Mouse (Mus musculus) midbrain, embryonic 16.5 days (tissue): ENCODE measurements around the gene Vars2. TPM values are rescaled to one million over a fixed set of nuclear protein-coding genes. Genes with fewer than 3 reads are reported as not detected.

Experiments
- ATAC-seq: fragments of 200-750 bp; cut with Nextera tagmentation; 2 replicates; pipeline ENCODE4 v1.8.0; 2017; ENCODE audit warnings: moderate TSS enrichment
- H3K27ac ChIP-seq: fragments of 300-500 bp; sonication (generic); 2 replicates; pipeline ENCODE4 v1.5.1; 2014; ENCODE audit warnings: mild to moderate bottlenecking, low read length, mixed read lengths
- H3K27me3 ChIP-seq: fragments of 300-500 bp; sonication (generic); 2 replicates; pipeline ENCODE4 v1.6.1; 2014; ENCODE audit warnings: low read depth, low read length, mixed read lengths; ENCODE audit not compliant: control insufficient read depth, insufficient read depth
- H3K36me3 ChIP-seq: fragments of 300-500 bp; sonication (generic); 2 replicates; pipeline ENCODE4 v1.6.1; 2014; ENCODE audit warnings: mild to moderate bottlenecking, low read length, moderate library complexity, mixed read lengths; ENCODE audit not compliant: control insufficient read depth, insufficient read depth
- H3K4me1 ChIP-seq: fragments of 300-500 bp; sonication (generic); 2 replicates; pipeline ENCODE4 v1.6.1; 2014; ENCODE audit warnings: mild to moderate bottlenecking, low read length, mixed read lengths; ENCODE audit not compliant: control insufficient read depth, insufficient read depth
- H3K4me2 ChIP-seq: fragments of 300-500 bp; sonication (generic); 2 replicates; pipeline ENCODE4 v1.6.1; 2014; ENCODE audit warnings: mild to moderate bottlenecking, low read length, mixed read lengths
- H3K4me3 ChIP-seq: fragments of 300-500 bp; sonication (generic); 2 replicates; pipeline ENCODE4 v1.5.1; 2014; ENCODE audit warnings: low read depth, mild to moderate bottlenecking, low read length, moderate library complexity, mixed read lengths
- H3K9ac ChIP-seq: fragments of 300-500 bp; sonication (generic); 2 replicates; pipeline ENCODE4 v1.6.1; 2014; ENCODE audit warnings: low read depth, low read length, mixed read lengths
- H3K9me3 ChIP-seq: fragments of 300-500 bp; sonication (generic); replicated peaks from 2 replicates; pipeline ENCODE4 v1.6.1; 2014; ENCODE audit warnings: mild to moderate bottlenecking, low read length, mixed read lengths; ENCODE audit not compliant: control insufficient read depth, poor library complexity, severe bottlenecking
- WGBS: fragments of 180-500 bp; shearing (Covaris S2); extraction: QIAGEN DNeasy Blood & Tissue Kit; methylation state at CpG from one replicate; pipeline ENCODE4 v1.1.7; 2014; 5-methylcytosine and 5-hydroxymethylcytosine counted together
- polyA plus RNA-seq: library from polyadenylated mRNA; unstranded; fragments of >200 nt; fragmentation: Nextera tagmentation; extraction: Ambion mirVana; gene quantifications from 2 replicates; pipeline ENCODE4 v1.2.1, GENCODE M21; 2015

Vars2 gene
- polyA plus RNA-seq, 1 experiment from 2014 or later, result 15.1 TPM

DNA sequence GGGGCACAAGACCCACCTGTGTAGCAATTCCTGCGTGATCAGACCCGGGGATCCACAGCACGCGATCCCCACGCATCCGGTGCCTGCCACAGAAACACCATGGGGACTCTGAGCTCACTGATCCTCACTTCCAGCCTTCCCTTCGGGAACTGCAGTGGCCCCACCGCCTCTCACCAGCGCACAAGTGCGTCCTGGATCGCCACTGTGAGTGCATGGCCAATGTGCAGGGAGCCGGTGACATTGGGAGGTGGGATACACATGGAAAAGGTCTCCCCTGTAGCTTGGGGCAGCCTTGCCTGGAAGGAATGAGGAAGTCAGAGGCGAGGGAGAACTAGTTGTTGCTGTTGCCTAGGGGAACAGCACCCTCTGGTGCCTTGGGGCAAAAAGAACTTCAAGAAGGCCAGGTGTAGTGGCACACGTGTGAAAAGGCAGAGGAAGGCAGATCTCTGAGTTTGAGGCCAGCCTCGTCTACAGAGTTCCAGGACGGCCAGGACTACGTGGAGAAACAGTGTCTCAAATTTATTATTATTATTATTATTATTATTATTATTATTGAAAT, 1.4 kb downstream of the Vars2 start:
- Histone ChIP-seq H3K4me2 (no peak overlapping the region), H3K36me3 (peaks cover 12% of the 10 kb centered on the region; the same call in 1 of the 2 replicates), H3K4me3 (no peak overlapping the region), H3K9ac (no peak overlapping the region), H3K27ac (no peak overlapping the region), H3K4me1 (peaks cover 12% of the 10 kb centered on the region), H3K27me3 (no peaks in the 10 kb centered on the region), H3K9me3 (no peaks in the 10 kb centered on the region)
- no peak for ATAC-seq
- WGBS, result 77% methylated on average over 17 of the region's 17 CpGs

DNA sequence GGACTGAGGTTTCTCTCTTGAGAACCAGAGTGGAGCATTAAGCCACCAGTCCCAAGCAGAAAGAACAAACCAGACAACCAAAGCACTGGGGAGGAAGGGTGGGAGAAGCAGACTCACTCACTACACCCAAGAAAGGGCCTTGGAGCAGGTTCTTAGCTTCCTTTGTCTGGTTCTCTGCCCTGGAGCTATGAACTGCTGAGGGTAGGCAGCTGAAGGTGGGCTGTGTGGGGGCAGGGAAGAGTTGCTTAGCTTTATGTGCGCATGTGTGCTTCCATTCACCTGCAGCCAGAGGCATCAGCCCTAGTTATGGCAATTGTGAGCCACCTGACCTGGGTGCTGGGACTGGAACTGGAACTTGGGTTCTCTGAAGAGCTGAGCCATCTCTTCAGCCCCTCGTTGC, 14.3 kb downstream of the Vars2 start:
- no peak for ATAC-seq
- Histone ChIP-seq H3K9ac (no peak overlapping the region), H3K4me2 (no peak overlapping the region), H3K4me1 (no peaks in the 10 kb centered on the region), H3K27me3 (no peaks in the 10 kb centered on the region), H3K4me3 (no peak overlapping the region), H3K36me3 (peaks cover 14% of the 10 kb centered on the region; the same call in 1 of the 2 replicates), H3K9me3 (no peaks in the 10 kb centered on the region), H3K27ac (no peak overlapping the region)
- 81% methylated on average over 2 of the region's 2 CpGs for WGBS

DNA sequence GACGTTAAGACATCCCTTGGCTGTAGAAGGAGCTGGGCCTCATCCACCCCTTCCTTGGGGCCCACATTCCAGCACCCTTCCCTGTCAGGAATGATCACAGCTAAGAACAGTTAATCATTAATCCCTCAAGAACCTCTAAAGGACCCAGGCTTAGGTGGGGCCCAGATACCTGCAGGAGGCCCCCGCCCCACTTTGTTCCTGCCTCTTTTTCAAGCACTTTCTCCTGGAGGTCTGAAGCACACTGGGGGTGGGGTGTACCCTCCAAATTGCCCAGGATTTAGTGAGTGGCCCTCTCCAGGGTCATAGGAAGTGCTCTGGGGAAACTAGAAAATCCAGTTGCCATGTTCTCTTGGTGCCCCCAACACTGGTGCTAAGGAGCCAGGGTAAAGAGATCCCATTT, 18.0 kb downstream of the Vars2 start:
- 70% methylated on average over 2 of the region's 2 CpGs for WGBS
- ATAC-seq, result no peak
- Histone ChIP-seq H3K27me3 (no peaks in the 10 kb centered on the region), H3K4me1 (no peaks in the 10 kb centered on the region), H3K4me3 (no peak overlapping the region), H3K4me2 (no peak overlapping the region), H3K36me3 (no peaks in the 10 kb centered on the region), H3K27ac (no peak overlapping the region), H3K9ac (no peak overlapping the region), H3K9me3 (no peaks in the 10 kb centered on the region)

DNA sequence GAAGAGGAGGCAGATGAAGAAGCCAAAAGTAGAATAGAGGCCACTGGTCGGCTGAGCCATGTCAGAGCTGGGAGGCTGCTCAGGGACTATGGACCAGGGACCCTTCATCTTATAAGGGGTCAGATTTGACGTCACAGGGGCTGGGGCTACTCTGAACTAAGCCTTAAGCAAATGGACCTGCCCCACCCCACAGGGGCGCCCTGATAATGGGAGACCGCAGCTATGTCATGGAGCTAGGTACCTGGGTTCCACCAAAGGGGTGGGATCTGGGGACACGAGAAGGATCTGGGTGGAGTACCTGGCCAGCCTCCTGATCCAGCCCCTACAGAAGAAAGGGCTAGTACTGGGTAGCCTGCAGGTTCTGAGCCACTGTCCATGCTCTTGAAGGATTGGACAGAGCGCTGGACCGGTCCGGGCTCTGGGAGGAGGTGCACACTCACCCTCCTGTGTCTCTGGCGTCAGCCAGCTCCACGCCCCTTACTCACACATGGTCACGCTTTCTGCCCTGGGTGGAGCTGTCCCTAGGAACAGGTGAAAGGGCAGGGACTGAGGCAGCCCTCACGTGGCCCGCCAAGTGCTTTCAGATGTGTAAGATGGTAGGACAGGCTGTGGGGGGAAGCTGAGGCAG, 23.7 kb downstream of the Vars2 start, which contains the start of gene Mucl3:
TSS of gene Mucl3 (minus strand) at position 87 of the 628 bp plus-strand sequence.
- no peak for ATAC-seq
- no peaks in the 10 kb centered on the region for H3K27me3 ChIP-seq
- no peak within 1 kb of the TSS for H3K9ac ChIP-seq
- H3K4me3 ChIP-seq, result no peak within 1 kb of the TSS
- no peaks in the 10 kb centered on the region for H3K9me3 ChIP-seq
- no peaks in the 10 kb centered on the region for H3K36me3 ChIP-seq
- no peaks in the 10 kb centered on the region for H3K4me1 ChIP-seq
- H3K4me2 ChIP-seq, result no peak within 1 kb of the TSS
- WGBS, result 79% methylated on average over 13 of the region's 13 CpGs
- H3K27ac ChIP-seq, result no peak within 1 kb of the TSS

DNA sequence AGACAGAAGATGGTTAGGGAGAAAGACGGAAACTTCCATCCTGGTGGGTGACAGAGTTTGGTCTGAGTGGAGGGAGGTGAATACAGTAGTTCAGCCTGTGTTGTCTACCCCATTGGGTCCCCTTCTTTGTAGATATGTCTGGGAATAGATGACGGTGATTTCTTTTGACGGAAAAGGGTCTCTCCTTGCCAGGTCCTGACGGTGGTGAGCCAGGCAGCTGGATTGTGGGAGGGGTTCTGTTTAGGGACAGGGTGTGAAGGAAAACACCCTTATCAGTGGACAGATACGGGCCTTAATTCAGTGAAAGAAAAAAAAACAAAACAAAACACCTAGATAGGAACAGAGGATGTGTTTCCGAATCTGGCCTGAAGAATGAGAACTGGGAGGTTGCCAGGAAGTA, 28.0 kb downstream of the Vars2 start:
- no peak for ATAC-seq
- Histone ChIP-seq H3K36me3 (no peaks in the 10 kb centered on the region), H3K9ac (no peak overlapping the region), H3K9me3 (no peaks in the 10 kb centered on the region), H3K27me3 (no peaks in the 10 kb centered on the region), H3K27ac (no peak overlapping the region), H3K4me3 (no peak overlapping the region), H3K4me1 (no peaks in the 10 kb centered on the region), H3K4me2 (no peak overlapping the region)
- 87% methylated on average over 6 of the region's 6 CpGs for WGBS

DNA sequence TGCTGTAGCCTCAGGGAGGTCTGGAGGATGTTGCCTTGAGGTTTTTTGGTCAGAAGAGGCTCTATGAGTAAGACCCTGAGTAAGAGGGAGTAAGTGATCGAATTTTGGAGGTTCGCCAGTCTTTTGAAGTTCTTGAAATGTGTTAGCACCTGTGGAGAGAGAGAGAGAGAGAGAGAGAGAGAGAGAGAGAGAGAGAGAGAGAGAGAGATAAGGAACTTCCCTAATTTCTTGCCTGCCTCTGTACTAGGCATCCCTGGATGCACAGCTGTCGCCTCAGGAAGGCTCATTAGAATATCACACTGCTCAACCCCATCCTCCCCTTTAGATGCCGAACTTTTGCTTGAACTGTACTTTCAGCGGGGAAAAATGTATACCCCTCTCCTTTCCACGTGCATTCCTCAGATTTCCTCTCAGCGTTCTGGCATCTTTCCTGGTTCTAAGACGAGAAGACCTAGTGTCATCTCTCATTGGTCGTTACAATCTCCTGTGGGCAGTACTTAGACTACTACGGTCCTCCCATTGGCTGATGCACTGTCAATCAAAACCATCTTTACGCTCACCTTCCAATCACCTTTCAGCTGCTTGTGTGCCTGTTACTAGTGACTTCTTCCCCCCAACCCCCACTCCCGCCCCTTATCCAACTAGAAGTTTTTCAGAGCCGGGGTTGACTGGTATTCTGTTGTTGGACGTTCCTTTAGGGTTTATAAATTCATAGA, 28.8 kb downstream of the Vars2 start:
- Histone ChIP-seq H3K4me1 (no peaks in the 10 kb centered on the region), H3K9ac (no peak overlapping the region), H3K36me3 (no peaks in the 10 kb centered on the region), H3K27me3 (no peaks in the 10 kb centered on the region), H3K27ac (no peak overlapping the region), H3K9me3 (no peaks in the 10 kb centered on the region), H3K4me3 (no peak overlapping the region), H3K4me2 (peak overlapping the region; percentile 33)
- ATAC-seq, result peak; percentile 73
- WGBS, result 32% methylated on average over 14 of the region's 14 CpGs

DNA sequence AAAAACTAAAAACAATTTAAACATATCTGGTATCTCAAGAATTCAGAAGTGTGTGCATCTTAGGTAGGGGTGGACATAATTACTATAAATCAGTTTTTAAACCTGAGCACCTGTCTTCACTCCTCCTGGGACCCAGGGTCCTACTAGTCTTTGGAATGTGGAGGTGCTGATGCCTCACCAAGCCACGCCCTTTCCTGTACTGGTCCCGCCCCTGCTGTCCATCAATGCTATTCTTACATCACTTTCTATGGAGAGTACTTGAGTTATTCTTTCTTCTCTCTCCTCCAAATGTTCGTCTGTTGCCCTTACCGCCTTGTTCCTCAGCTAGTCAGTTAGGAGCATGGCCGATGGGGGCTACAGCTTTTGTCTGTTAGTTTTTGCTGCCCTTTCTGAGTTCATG, 31.0 kb downstream of the Vars2 start:
- Histone ChIP-seq H3K27ac (no peak overlapping the region), H3K4me3 (no peak overlapping the region), H3K36me3 (no peaks in the 10 kb centered on the region), H3K4me2 (peak overlapping the region; percentile 16; the same call in 1 of the 2 replicates), H3K27me3 (no peaks in the 10 kb centered on the region), H3K4me1 (no peaks in the 10 kb centered on the region), H3K9me3 (no peaks in the 10 kb centered on the region), H3K9ac (no peak overlapping the region)
- peak; percentile 26; the same call in 1 of the 2 replicates for ATAC-seq
- 43% methylated on average over 5 of the region's 5 CpGs for WGBS

DNA sequence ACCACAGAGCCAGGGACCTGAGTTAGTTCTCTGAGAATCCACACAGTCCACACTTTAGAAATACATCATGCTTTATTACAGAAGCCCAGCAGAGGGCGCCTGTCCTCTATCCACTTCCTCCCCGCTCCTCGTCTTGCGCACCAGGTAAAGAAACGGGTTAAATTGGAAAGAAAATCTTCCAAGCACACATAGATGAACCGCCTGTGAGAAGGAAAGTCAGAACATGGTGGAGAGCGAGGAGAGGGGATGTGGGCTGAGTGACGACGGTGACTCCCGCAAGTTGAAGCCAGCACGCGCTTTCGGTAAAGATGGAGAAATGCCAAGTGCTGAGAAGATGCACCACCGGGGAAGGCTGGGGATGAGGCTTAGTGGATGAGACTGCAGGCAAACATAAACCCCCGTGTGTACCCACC, 31.7 kb downstream of the Vars2 start:
- Histone ChIP-seq H3K9ac (peak overlapping the region; percentile 10; the same call in 1 of the 2 replicates), H3K27ac (peak overlapping the region; percentile 63)

DNA sequence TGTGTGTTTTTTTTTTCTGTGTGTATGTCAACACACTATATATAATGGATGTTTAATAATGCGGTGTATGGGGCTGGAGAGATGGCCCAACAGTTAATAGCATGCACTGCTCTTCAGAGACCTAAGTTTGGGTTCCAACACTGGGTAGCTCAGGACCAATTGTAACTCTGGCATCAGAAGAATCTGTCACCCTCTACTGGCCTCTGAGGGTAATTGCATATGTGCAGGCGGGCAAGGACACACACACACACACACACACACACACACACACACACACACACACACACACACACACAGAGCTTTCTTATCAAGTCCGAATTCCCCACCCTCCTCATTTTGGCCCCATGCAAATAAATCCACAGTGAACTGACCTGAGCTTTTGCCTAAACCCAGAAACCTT, 32.2 kb downstream of the Vars2 start:
- H3K36me3 ChIP-seq, result no peaks in the 10 kb centered on the region
- no peaks in the 10 kb centered on the region for H3K27me3 ChIP-seq
- H3K4me2 ChIP-seq, result no peak overlapping the region
- 80% methylated on average over 3 of the region's 3 CpGs for WGBS
- no peak overlapping the region for H3K9ac ChIP-seq
- H3K4me1 ChIP-seq, result no peaks in the 10 kb centered on the region
- no peaks in the 10 kb centered on the region for H3K9me3 ChIP-seq
- no peak overlapping the region for H3K27ac ChIP-seq
- no peak for ATAC-seq
- no peak overlapping the region for H3K4me3 ChIP-seq

More for the DNA sequence above, 31.7 kb downstream of the Vars2 start:
- H3K4me2 ChIP-seq, result peak overlapping the region; percentile 67
- H3K36me3 ChIP-seq, result no peaks in the 10 kb centered on the region
- no peaks in the 10 kb centered on the region for H3K27me3 ChIP-seq
- H3K4me1 ChIP-seq, result no peaks in the 10 kb centered on the region
- 1% methylated on average over 15 of the region's 15 CpGs for WGBS
- peak overlapping the region; percentile 40 for H3K4me3 ChIP-seq
- no peaks in the 10 kb centered on the region for H3K9me3 ChIP-seq
- peak; percentile 65 for ATAC-seq
